Mouse (Mus musculus) MEL (cell line): Measurements from ENCODE around the gene Rapgef4. TPM values are rescaled to one million over a fixed set of nuclear protein-coding genes. Genes with fewer than 3 reads are reported as not detected.

Experiments
- DNase-seq: peaks from one replicate; pipeline ENCODE4 v3.0.0; 2011; ENCODE audit warnings: low read depth, low spot score
- H3K27ac ChIP-seq: 2 replicates; pipeline ENCODE4 v1.5.1; 2012; ENCODE audit warnings: low read depth, mild to moderate bottlenecking, control low read depth, low read length, moderate library complexity; ENCODE audit not compliant: control insufficient read depth
- H3K27me3 ChIP-seq, 2 experiments: fragments of 150-350 bp in 1 of 2; sonication (generic) in 1 of 2; 2 replicates each; pipeline ENCODE4 v1.6.1; 2012; ENCODE audit warnings: low read length in 2 of 2, mild to moderate bottlenecking in 2 of 2, improper control_type of control experiment in 1 of 2, moderate library complexity in 1 of 2; ENCODE audit not compliant: insufficient read depth in 2 of 2, control insufficient read depth in 1 of 2
- H3K36me3 ChIP-seq, 2 experiments: 2 replicates each; pipeline ENCODE4 v1.6.1; 2012 to 2014; ENCODE audit warnings: low read length in 2 of 2, improper control_type of control experiment in 1 of 2, inconsistent platforms in 1 of 2, mild to moderate bottlenecking in 1 of 2; ENCODE audit not compliant: insufficient read depth in 2 of 2, control insufficient read depth in 1 of 2
- H3K4me1 ChIP-seq, 2 experiments: fragments of 150-350 bp in 1 of 2; sonication (generic) in 1 of 2; 2 replicates each; pipeline ENCODE4 v1.6.1; 2012; ENCODE audit warnings: low read length in 2 of 2, improper control_type of control experiment in 1 of 2, mild to moderate bottlenecking in 1 of 2; ENCODE audit not compliant: insufficient read depth in 2 of 2, control insufficient read depth in 1 of 2
- H3K4me3 ChIP-seq, 2 experiments: fragments of 150-350 bp in 1 of 2; sonication (generic) in 1 of 2; 2 replicates each; pipeline ENCODE4 v1.5.1; 2012; ENCODE audit warnings: low read depth in 2 of 2, low read length in 2 of 2, mild to moderate bottlenecking in 2 of 2, moderate library complexity in 2 of 2, control low read depth in 1 of 2, improper control_type of control experiment in 1 of 2; ENCODE audit not compliant: control insufficient read depth in 1 of 2, insufficient read depth in 1 of 2
- H3K79me2 ChIP-seq: 2 replicates; pipeline ENCODE4 v1.6.1; 2012; ENCODE audit warnings: mild to moderate bottlenecking, low read length, moderate library complexity; ENCODE audit not compliant: control insufficient read depth, poor library complexity, insufficient read depth
- H3K9ac ChIP-seq: 2 replicates; pipeline ENCODE4 v1.6.1; 2012; ENCODE audit warnings: low read depth, mild to moderate bottlenecking, control low read depth, low read length, moderate library complexity; ENCODE audit not compliant: control insufficient read depth, poor library complexity, severe bottlenecking
- H3K9me3 ChIP-seq: fragments of 150-350 bp; sonication (generic); replicated peaks from 2 replicates; pipeline ENCODE4 v1.6.1; 2012; ENCODE audit warnings: mild to moderate bottlenecking, low read length, improper control_type of control experiment, moderate library complexity; ENCODE audit not compliant: insufficient read depth
- BHLHE40 ChIP-seq: IDR thresholded peaks from 2 replicates; pipeline ENCODE4 v1.6.1; 2012; ENCODE audit warnings: low read depth, mild to moderate bottlenecking, inconsistent platforms, low read length, improper control_type of control experiment, borderline replicate concordance
- CHD2 ChIP-seq: IDR thresholded peaks from 2 replicates; pipeline ENCODE4 v1.6.1; 2011; ENCODE audit warnings: low read length, improper control_type of control experiment
- CTCF ChIP-seq, 3 experiments: IDR thresholded peaks in 2 of 3; conservative IDR thresholded peaks in 1 of 3; 2 replicates each; pipeline ENCODE4 v1.5.1; 2011 to 2012; ENCODE audit warnings: low read length in 3 of 3, low read depth in 2 of 3, mild to moderate bottlenecking in 2 of 3, improper control_type of control experiment in 1 of 3, inconsistent platforms in 1 of 3, mixed read lengths in 1 of 3, moderate library complexity in 1 of 3; ENCODE audit not compliant: control insufficient read depth in 1 of 3, insufficient read depth in 1 of 3, poor library complexity in 1 of 3, severe bottlenecking in 1 of 3
- E2F4 ChIP-seq: IDR thresholded peaks from 2 replicates; pipeline ENCODE4 v1.6.1; 2011; ENCODE audit warnings: low read depth, low read length, improper control_type of control experiment, borderline replicate concordance
- EP300 ChIP-seq, 2 experiments: IDR thresholded peaks; 2 replicates each; pipeline ENCODE4 v1.6.1; 2011; ENCODE audit warnings: improper control_type of control experiment in 2 of 2, low read length in 2 of 2, low read depth in 1 of 2, mild to moderate bottlenecking in 1 of 2
- ETS1 ChIP-seq: IDR thresholded peaks from 2 replicates; pipeline ENCODE4 v1.6.1; 2012; ENCODE audit warnings: low read depth, mild to moderate bottlenecking, inconsistent platforms, low read length, improper control_type of control experiment, moderate library complexity
- GABPA ChIP-seq: IDR thresholded peaks from 2 replicates; pipeline ENCODE4 v1.6.1; 2012; ENCODE audit warnings: low read depth, mild to moderate bottlenecking, inconsistent platforms, low read length, improper control_type of control experiment, moderate library complexity
- JUND ChIP-seq: IDR thresholded peaks from 2 replicates; pipeline ENCODE4 v1.6.1; 2011; ENCODE audit warnings: low read depth, mild to moderate bottlenecking, improper control_type of control experiment, low read length
- MAFK ChIP-seq: IDR thresholded peaks from 2 replicates; pipeline ENCODE4 v1.6.1; 2011; ENCODE audit warnings: low read depth, mild to moderate bottlenecking, low read length, improper control_type of control experiment, borderline replicate concordance
- MEF2A ChIP-seq: IDR thresholded peaks from 2 replicates; pipeline ENCODE4 v1.6.1; 2014; ENCODE audit warnings: low read depth, mild to moderate bottlenecking, inconsistent platforms, low read length, improper control_type of control experiment; ENCODE audit not compliant: poor library complexity, insufficient replicate concordance, severe bottlenecking; ENCODE audit errors: extremely low read depth
- MYB ChIP-seq: IDR thresholded peaks from 2 replicates; pipeline ENCODE4 v1.6.1; 2011; ENCODE audit warnings: mild to moderate bottlenecking, low read depth, low read length, improper control_type of control experiment
- NELFE ChIP-seq: IDR thresholded peaks from 2 replicates; pipeline ENCODE4 v1.6.1; 2011; ENCODE audit warnings: low read depth, low read length, improper control_type of control experiment
- NRF1 ChIP-seq: IDR thresholded peaks from 2 replicates; pipeline ENCODE4 v1.6.1; 2014; ENCODE audit warnings: low read depth, mild to moderate bottlenecking, inconsistent platforms, low read length, improper control_type of control experiment, moderate library complexity; ENCODE audit not compliant: poor library complexity, insufficient read depth, severe bottlenecking
- POLR2A ChIP-seq, 2 experiments: IDR thresholded peaks; 2 replicates each; pipeline ENCODE4 v1.6.1; 2011 to 2012; ENCODE audit warnings: low read length in 2 of 2, mild to moderate bottlenecking in 2 of 2, control low read depth in 1 of 2, improper control_type of control experiment in 1 of 2, low read depth in 1 of 2, moderate library complexity in 1 of 2; ENCODE audit not compliant: control insufficient read depth in 1 of 2, insufficient read depth in 1 of 2, poor library complexity in 1 of 2
- RAD21 ChIP-seq: IDR thresholded peaks from 2 replicates; pipeline ENCODE4 v1.6.1; 2011; ENCODE audit warnings: mild to moderate bottlenecking, low read depth, low read length, improper control_type of control experiment
- SIN3A ChIP-seq: IDR thresholded peaks from 2 replicates; pipeline ENCODE4 v1.6.1; 2012; ENCODE audit warnings: low read length, improper control_type of control experiment, inconsistent platforms
- SMC3 ChIP-seq: IDR thresholded peaks from 2 replicates; pipeline ENCODE4 v1.6.1; 2011; ENCODE audit warnings: low read depth, low read length, improper control_type of control experiment
- TBP ChIP-seq: IDR thresholded peaks from 2 replicates; pipeline ENCODE4 v1.8.0; 2011; ENCODE audit warnings: low read depth, low read length, improper control_type of control experiment
- UBTF ChIP-seq: IDR thresholded peaks from 2 replicates; pipeline ENCODE4 v1.6.1; 2012; ENCODE audit warnings: low read depth, mild to moderate bottlenecking, inconsistent platforms, low read length, improper control_type of control experiment, moderate library complexity, borderline replicate concordance; ENCODE audit not compliant: insufficient read depth
- ZC3H11A ChIP-seq: IDR thresholded peaks from 2 replicates; pipeline ENCODE4 v1.6.1; 2012; ENCODE audit warnings: low read depth, mild to moderate bottlenecking, inconsistent platforms, low read length, improper control_type of control experiment
- ZKSCAN1 ChIP-seq: IDR thresholded peaks from 2 replicates; pipeline ENCODE4 v1.6.1; 2012; ENCODE audit warnings: low read depth, mild to moderate bottlenecking, inconsistent platforms, low read length, improper control_type of control experiment, moderate library complexity
- polyA plus RNA-seq, 2 experiments: library from polyadenylated mRNA; stranded (reverse) in 1 of 2; unstranded in 1 of 2; fragments of >175 nt in 1 of 2; fragments of >200 nt in 1 of 2; gene quantifications; 2 replicates each; pipeline versions ENCODE4 v1.2.1 to v1.2.4; 2012; ENCODE audit warnings: low replicate concordance in 2 of 2, low read depth in 1 of 2; ENCODE audit not compliant: insufficient read length in 2 of 2, insufficient read depth in 1 of 2, missing spikeins in 1 of 2
- total RNA-seq: library from RNA; depleted of rRNA; stranded (reverse); fragments of 300-350 nt; gene quantifications from 2 replicates; pipeline ENCODE4 v1.2.3, GENCODE M21; 2012

Gene Rapgef4
- total and polyA plus RNA-seq, 3 experiments: not detected

DNA sequence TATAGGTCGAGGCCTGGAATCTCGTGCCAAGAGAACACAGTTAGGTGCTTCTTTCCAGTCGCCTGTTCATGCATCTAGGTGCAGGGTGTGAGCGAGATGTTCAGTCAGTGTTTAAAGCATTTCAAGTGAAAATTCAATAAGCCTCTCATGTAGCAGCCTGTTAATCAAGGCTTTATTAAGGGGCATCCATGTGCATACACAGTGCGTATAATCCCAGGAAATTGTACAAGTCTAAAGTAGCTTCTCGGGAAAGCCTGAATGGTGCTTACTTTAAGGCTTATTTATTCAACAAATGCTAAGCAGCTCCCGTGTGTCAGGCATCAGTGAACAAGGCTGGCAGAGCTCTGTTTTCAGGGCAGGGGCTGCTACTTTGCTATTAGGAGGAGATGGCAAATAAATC, 69.4 kb downstream of the Rapgef4 start:
- Histone ChIP-seq H3K27ac (no peak overlapping the region), H3K4me1 (no peaks in the 10 kb centered on the region), H3K9ac (no peak overlapping the region), H3K27me3 (peaks cover 3 to 4% of the 10 kb centered on the region in 2 experiments; a peak in 3 of 4 replicates), H3K4me3 (no peak overlapping the region), H3K9me3 (no peaks in the 10 kb centered on the region), H3K79me2 (no peaks in the 10 kb centered on the region; the same call in 1 of the 2 replicates), H3K36me3 (no peaks in the 10 kb centered on the region)
- DNase-seq: no peak
- TF ChIP-seq ZKSCAN1: no peak
- TF ChIP-seq EP300 (IDR thresholded peaks at IDR 0.05; ENCODE audit: low read depth in 1 of 2, low read length in 2 of 2): no peak
- TF ChIP-seq MAFK: no peak
- TF ChIP-seq UBTF: no peak
- TF ChIP-seq GABPA: no peak
- no peak for TF ChIP-seq E2F4
- TF ChIP-seq NRF1: no peak
- TF ChIP-seq MYB: no peak
- no peak for TF ChIP-seq BHLHE40
- TF ChIP-seq SMC3: no peak
- no peak for TF ChIP-seq SIN3A
- TF ChIP-seq RAD21: no peak
- TF ChIP-seq TBP: no peak
- no peak for TF ChIP-seq NELFE
- no peak for TF ChIP-seq ETS1
- TF ChIP-seq ZC3H11A: no peak
- no peak for TF ChIP-seq CHD2
- TF ChIP-seq CTCF (IDR thresholded peaks at IDR 0.05 in 2 of 3, conservative IDR thresholded peaks at IDR 0.05 in 1 of 3; ENCODE audit: control insufficient read depth in 1 of 3, insufficient read depth in 1 of 3, low read depth in 2 of 3, low read length in 3 of 3, poor library complexity in 1 of 3, severe bottlenecking in 1 of 3): no peak

DNA sequence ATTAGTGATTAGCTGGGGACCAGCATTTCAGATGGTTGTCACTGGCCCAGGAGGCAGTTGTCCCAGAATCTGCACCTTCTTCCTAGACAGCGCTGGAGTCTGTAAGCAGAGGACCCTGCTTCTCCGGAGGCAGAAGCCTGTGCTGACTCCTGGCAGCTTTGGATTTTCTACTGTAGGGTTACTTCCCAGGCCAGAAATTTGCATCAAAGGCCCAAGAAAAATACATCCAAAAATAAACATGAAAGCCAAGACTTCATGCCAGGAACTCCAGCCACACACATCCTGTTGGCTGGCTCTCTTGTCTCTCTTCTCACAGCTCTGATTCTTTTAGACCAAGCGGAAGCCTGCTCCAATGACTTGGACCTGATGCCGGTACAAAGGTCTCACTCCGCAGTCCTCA, 73.2 kb downstream of the Rapgef4 start:
- no peaks in the 10 kb centered on the region for H3K36me3 ChIP-seq
- H3K79me2 ChIP-seq: no peaks in the 10 kb centered on the region
- H3K4me1 ChIP-seq: no peaks in the 10 kb centered on the region
- peaks cover 3% of the 10 kb centered on the region in 2 experiments; a peak in 3 of 4 replicates for H3K27me3 ChIP-seq
- no peak overlapping the region for H3K4me3 ChIP-seq
- TF ChIP-seq NRF1 (no peak), ETS1 (no peak), NELFE (no peak), MEF2A (no peak), JUND (no peak), POLR2A (IDR thresholded peaks at IDR 0.05; ENCODE audit: control insufficient read depth in 1 of 2, insufficient read depth in 1 of 2, low read depth in 1 of 2, low read length in 2 of 2, poor library complexity in 1 of 2) (no peak)
- H3K27ac ChIP-seq: no peak overlapping the region
- DNase-seq: no peak
- no peak overlapping the region for H3K9ac ChIP-seq
- H3K9me3 ChIP-seq: no peaks in the 10 kb centered on the region
